Mouse (Mus musculus) macrophage (primary cell): ENCODE results near the gene Aqr. TPM values are rescaled to one million over a fixed set of nuclear protein-coding genes. Genes with fewer than 3 reads are reported as not detected.

ENCODE experiments used
- H3K27ac ChIP-seq: fragments of 350-480 bp; formaldehyde crosslinking; 2 replicates; pipeline ENCODE4 v1.9.0; 2021
- H3K36me3 ChIP-seq: fragments of 350-480 bp; formaldehyde crosslinking; 2 replicates; pipeline ENCODE4 v1.9.0; 2021; ENCODE audit errors: inconsistent target
- H3K4me3 ChIP-seq: fragments of 350-480 bp; formaldehyde crosslinking; 2 replicates; pipeline ENCODE4 v1.9.0; 2021; ENCODE audit errors: inconsistent target
- H3K79me2 ChIP-seq: fragments of 350-480 bp; formaldehyde crosslinking; 2 replicates; pipeline ENCODE4 v1.9.0; 2021; ENCODE audit errors: inconsistent target
- WGBS: methylation state at CpG from one replicate; pipeline ENCODE4 v1.1.7; 2026; ENCODE audit warnings: inconsistent platforms; ENCODE audit not compliant: missing documents; 5-methylcytosine and 5-hydroxymethylcytosine counted together
- polyA plus RNA-seq: library from polyadenylated mRNA; stranded (reverse); fragments of 250-400 nt; gene quantifications from 3 replicates; pipeline ENCODE4 v1.2.4, GENCODE M21; 2018; ENCODE audit warnings: inconsistent platforms

Aqr gene
- polyA plus RNA-seq, 1 experiment from 2014 or later = 41.1 TPM

DNA sequence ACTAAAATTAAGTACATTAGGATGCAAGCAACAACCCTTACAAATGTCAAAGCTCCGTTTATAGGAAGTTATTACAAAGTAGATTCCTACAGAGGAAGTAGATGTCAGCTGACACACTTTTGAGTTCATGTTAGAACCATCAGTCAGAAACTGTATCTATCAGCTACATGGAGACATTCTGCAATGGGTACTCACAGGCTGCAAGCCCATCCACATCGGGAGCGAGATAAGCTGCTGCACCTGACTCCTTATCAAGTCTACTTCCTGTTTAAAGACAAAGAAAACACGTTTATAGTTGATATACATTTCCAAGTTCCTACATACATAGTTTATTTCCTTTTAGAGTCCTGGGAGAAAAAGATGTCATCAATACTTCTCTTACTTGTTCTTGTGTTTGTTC lies 29.5 kb downstream of the Aqr start:
- Histone ChIP-seq H3K27ac (no peak overlapping the region), H3K36me3 (peaks cover 68% of the 10 kb centered on the region)
- 62% methylated on average over 4 of the region's 4 CpGs for WGBS

DNA sequence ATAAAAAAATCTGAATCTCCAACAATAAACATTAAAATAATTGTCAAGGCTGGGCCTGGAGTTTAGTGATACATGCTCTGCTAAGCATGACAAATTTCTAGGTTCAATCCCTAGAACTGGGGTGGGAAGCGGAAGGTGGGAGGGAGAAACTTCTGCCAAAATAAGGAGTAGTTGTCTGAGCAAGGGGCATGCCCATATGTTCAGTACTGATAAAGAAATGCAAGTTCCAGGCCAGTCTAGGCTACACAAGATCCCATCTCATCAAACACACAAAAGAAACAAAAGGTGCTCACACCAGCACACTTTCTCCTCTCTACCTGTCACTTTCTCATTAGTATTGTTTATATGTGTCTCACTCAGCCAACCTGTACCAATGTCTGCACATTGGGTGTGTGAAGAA lies 30.2 kb downstream of the Aqr start:
- no peak overlapping the region for H3K27ac ChIP-seq
- peaks cover 68% of the 10 kb centered on the region for H3K36me3 ChIP-seq
- WGBS = 95% methylated on average over 1 of the region's 1 CpGs
- no peaks in the 10 kb centered on the region for H3K79me2 ChIP-seq
- H3K4me3 ChIP-seq = no peak overlapping the region

More for the DNA sequence above, 29.5 kb downstream of the Aqr start:
- H3K79me2 ChIP-seq = no peaks in the 10 kb centered on the region
- H3K4me3 ChIP-seq = no peak overlapping the region

DNA sequence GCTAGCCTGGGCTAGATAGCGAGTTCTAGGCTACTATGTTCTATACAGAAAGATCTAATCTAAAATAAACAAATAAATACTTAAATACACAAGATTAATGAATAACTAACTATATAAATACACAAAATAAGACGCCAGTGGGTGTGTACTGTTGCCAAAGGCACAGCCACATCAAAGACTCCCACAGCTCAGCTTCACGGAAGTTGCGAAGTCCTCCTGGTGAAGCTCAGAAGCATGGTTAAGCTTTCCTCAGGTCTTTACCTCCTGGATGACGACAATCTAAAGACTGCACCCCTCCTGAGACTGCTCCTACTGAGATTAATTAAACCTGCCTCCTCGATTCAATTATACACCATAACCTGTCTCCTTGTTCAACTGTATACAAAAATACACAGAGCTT lies 33.6 kb downstream of the Aqr start:
- Histone ChIP-seq H3K79me2 (no peaks in the 10 kb centered on the region), H3K27ac (no peak overlapping the region), H3K4me3 (no peak overlapping the region), H3K36me3 (peaks cover 66% of the 10 kb centered on the region)
- WGBS = 97% methylated on average over 6 of the region's 6 CpGs

DNA sequence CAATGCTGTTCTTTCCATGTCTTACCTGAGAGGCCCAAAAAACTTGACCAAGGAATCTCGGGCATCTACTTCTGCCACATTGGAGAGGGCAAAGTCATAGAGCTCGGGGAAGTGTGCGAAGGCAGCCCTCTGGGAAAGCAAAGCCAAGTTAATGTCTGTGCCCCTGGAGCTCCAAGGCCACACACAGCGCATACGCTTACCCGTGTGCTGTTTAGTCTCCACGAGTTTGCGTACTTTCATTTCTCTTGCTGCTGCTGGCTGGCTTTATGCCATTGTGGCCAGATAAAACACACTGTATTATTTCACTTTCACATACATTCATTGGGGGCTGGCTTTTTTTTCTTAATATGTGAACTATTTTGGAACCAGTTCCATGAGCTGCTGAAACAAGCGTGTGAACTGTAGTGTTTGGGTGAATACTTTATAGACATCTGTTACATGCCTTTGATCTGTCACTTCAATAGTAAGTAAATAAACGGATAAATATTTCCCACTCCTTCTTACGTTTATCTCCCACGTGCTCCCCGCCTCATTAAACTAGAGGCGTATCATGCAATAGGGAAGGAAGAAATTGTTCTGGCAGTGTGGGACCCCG lies 39.9 kb downstream of the Aqr start:
- H3K27ac ChIP-seq = no peak overlapping the region
- no peaks in the 10 kb centered on the region for H3K79me2 ChIP-seq
- no peak overlapping the region for H3K4me3 ChIP-seq
- peaks cover 76% of the 10 kb centered on the region for H3K36me3 ChIP-seq
- WGBS = 93% methylated on average over 14 of the region's 15 CpGs

GRCm38 (mm10) chr2:114145315-114145801 lies 41.5 kb downstream of the Aqr start:
- H3K36me3 ChIP-seq = peaks cover 82% of the 10 kb centered on the region
- WGBS = 76% methylated on average over 6 of the region's 6 CpGs
- H3K4me3 ChIP-seq = no peak overlapping the region
- H3K27ac ChIP-seq = no peak overlapping the region
- H3K79me2 ChIP-seq = no peaks in the 10 kb centered on the region

DNA sequence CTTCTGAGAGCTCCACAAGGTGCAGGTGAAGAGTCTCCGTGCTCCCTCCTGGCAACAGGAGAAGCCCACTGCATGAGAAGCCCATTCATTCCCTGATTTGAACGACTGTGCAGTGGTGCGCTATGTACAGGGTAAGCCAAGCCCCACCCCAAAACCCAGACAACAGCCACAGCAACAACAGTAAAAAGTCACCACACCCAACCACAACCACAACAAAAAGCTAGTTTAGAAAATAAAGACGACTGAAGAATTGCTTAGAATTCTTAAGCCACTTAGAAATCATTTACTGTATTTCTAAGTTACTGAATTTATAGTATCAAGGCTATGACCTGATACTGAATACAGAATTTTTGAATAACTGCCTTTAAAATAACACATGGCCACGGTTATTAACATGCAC lies 41.9 kb downstream of the Aqr start:
- WGBS = 81% methylated on average over 5 of the region's 5 CpGs
- no peak overlapping the region for H3K4me3 ChIP-seq
- peaks cover 80% of the 10 kb centered on the region for H3K36me3 ChIP-seq
- H3K79me2 ChIP-seq = no peaks in the 10 kb centered on the region
- H3K27ac ChIP-seq = no peak overlapping the region

DNA sequence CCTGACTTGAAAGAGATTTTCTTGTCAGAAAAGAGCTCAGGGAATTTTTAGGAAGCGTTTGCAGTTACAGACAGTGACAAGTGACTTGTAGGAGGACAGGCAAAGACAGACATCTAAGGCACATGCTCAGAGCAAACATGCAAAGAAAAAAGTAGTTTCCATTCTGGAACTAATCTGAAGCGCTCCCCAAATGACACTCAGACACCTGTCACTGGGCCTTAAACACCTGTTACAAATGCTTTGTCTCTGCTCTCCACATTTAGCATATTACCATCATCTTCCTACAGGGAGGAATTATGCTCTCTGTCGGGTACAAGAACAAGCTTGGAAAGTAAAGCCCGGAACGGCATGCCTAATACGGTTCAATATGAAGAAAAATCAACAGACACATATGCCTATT lies 43.0 kb downstream of the Aqr start:
- no peak overlapping the region for H3K4me3 ChIP-seq
- H3K27ac ChIP-seq = no peak overlapping the region
- H3K36me3 ChIP-seq = peaks cover 73% of the 10 kb centered on the region
- WGBS = 98% methylated on average over 6 of the region's 6 CpGs
- no peaks in the 10 kb centered on the region for H3K79me2 ChIP-seq

DNA sequence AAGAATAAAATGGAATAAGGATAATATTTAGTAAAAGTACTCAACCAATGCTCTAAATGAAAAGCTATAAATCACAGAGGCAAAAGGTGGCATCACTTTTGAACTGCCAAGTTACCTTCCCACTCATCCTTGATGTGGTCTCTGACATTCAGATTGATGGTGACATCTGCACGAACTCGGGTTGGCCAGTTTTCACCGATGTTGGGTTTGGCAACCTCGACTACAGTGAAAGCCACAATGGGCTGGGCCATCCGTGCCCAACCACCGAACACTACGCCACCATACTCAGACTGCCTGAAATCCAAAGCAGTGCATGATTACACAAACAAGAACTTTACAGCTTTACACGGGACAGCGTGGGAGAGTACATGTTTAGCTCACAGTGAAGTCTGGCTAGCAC lies 50.1 kb downstream of the Aqr start:
- H3K79me2 ChIP-seq = no peaks in the 10 kb centered on the region
- H3K27ac ChIP-seq = no peak overlapping the region
- H3K36me3 ChIP-seq = peaks cover 76% of the 10 kb centered on the region; the same call in 1 of the 2 replicates
- WGBS = 91% methylated on average over 8 of the region's 9 CpGs
- H3K4me3 ChIP-seq = no peak overlapping the region

GRCm38 (mm10) chr2:114135777-114136176 lies 51.0 kb downstream of the Aqr start:
- no peaks in the 10 kb centered on the region for H3K79me2 ChIP-seq
- H3K36me3 ChIP-seq = peaks cover 74% of the 10 kb centered on the region; the same call in 1 of the 2 replicates
- 94% methylated on average over 2 of the region's 2 CpGs for WGBS
- H3K4me3 ChIP-seq = no peak overlapping the region
- H3K27ac ChIP-seq = no peak overlapping the region

DNA sequence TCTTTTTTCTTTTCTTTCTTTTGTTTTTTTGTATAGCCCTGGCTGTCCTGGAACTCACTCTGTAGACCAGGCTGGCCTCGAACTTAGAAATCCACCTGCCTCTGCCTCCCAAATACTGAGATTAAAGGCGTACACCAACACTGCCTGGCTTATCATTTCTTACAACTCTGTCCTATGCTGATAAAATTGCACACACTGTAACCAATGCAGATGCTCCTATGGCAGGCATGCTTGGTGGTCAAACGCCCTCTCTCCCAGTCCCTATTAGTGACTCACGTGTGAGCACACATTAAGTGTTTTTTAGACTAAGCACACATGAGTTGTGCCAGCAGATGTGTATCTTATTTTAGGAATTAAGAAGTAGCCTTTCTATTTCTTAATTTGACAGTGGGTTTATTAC lies 53.5 kb downstream of the Aqr start:
- H3K4me3 ChIP-seq = no peak overlapping the region
- H3K36me3 ChIP-seq = peaks cover 66% of the 10 kb centered on the region
- no peak overlapping the region for H3K27ac ChIP-seq
- H3K79me2 ChIP-seq = no peaks in the 10 kb centered on the region
- 96% methylated on average over 4 of the region's 4 CpGs for WGBS

DNA sequence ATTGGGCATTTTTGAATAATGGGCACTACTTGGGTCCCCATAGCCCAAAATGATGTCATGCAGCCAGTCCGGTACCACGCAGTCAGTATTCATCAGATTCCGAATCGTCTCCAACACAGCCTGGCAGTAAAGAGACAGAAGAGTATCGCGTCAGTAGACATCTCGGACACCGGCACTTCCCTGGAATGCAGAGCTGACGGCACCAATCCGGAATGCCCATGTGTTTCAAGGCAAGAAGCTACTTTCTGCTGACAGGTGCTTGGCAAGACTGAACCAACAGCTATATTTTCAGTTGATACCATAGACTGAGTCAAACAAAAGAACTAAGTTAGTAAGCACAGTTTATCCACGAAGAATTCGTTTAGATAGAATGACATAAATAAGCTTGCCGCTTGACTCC lies 56.2 kb downstream of the Aqr start:
- no peak overlapping the region for H3K4me3 ChIP-seq
- no peak overlapping the region for H3K27ac ChIP-seq
- H3K36me3 ChIP-seq = peaks cover 66% of the 10 kb centered on the region
- 94% methylated on average over 13 of the region's 13 CpGs for WGBS
- H3K79me2 ChIP-seq = no peaks in the 10 kb centered on the region

- 93% methylated on average over 4 of the region's 4 CpGs for WGBS
- Histone ChIP-seq H3K79me2 (no peaks in the 10 kb centered on the region), H3K36me3 (peaks cover 79% of the 10 kb centered on the region), H3K27ac (no peak overlapping the region), H3K4me3 (no peak overlapping the region)
Measured at GRCm38 (mm10) chr2:114123304-114123703, 63.5 kb downstream of the Aqr start.

DNA sequence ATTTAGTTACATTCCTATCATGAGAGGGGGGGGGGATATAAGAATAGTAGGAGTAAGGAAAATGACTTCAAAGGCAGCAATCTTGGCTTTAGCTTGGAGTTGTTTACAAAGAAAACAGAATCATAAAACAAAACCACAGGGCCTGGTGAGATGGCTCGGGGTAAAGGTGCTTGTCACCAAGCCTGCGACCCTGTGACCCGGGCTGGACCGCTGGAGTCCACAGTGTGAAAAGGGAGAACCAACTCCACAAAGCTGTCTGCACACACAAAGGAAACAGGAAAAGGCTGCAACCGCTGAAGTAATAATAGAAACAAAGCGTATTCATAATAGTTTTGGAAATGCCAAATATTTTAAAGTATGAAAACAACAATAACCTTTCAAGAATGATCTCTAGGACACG lies 67.4 kb downstream of the Aqr start:
- 44% methylated on average over 7 of the region's 7 CpGs for WGBS
- Histone ChIP-seq H3K36me3 (peaks cover 71% of the 10 kb centered on the region), H3K27ac (no peak overlapping the region), H3K4me3 (no peak overlapping the region), H3K79me2 (no peaks in the 10 kb centered on the region)

GRCm38 (mm10) chr2:114117665-114118064 lies 69.2 kb downstream of the Aqr start:
- no peaks in the 10 kb centered on the region for H3K79me2 ChIP-seq
- peaks cover 71% of the 10 kb centered on the region for H3K36me3 ChIP-seq
- no peak overlapping the region for H3K27ac ChIP-seq
- WGBS = 92% methylated on average over 3 of the region's 3 CpGs
- H3K4me3 ChIP-seq = no peak overlapping the region

DNA sequence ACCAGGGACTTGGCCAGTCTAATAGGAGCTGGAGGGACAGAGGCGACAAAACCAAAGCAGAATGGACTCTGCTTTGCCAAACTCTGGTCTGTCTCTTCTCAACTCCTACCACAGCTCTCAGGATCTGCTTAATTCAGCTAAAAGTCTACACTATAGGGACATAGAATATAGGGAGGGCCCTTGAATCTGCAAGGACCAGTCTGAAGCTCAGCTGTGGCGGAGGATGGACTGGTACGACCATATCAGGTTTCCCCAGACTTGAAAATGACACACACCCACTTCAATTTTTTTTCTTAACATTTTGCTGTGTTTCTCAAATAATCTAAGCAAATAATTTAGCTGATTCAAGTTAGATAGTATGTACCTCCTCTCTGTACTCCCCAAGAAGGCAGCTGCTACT lies 69.6 kb downstream of the Aqr start:
- 100% methylated on average over 3 of the region's 3 CpGs for WGBS
- H3K79me2 ChIP-seq = no peaks in the 10 kb centered on the region
- H3K27ac ChIP-seq = no peak overlapping the region
- H3K36me3 ChIP-seq = peaks cover 73% of the 10 kb centered on the region
- H3K4me3 ChIP-seq = no peak overlapping the region

DNA sequence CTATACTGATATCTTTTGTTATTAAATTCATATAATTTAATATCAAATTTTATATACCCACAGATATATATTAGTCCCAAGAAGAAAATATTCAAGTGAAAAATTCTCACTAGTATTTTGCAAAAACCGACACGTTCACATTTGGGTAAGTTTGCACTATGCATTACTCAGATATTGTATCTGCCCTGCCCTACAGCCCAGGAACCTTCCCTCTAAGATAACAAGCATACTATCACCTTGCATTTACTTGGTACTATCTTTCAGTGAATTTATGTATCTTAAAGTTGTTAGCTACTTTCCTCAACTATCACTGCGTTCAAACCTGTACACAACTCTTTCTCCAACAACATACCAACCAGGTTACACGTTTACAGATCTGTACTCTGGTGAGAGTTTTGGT lies 71.3 kb downstream of the Aqr start:
- 100% methylated on average over 4 of the region's 4 CpGs for WGBS
- no peaks in the 10 kb centered on the region for H3K79me2 ChIP-seq
- H3K36me3 ChIP-seq = peaks cover 77% of the 10 kb centered on the region
- H3K4me3 ChIP-seq = no peak overlapping the region
- H3K27ac ChIP-seq = no peak overlapping the region
